Mouse (Mus musculus) kidney, postnatal 0 days (tissue): Measurements from ENCODE around the gene Timp3. TPM values are rescaled to one million over a fixed set of nuclear protein-coding genes. Genes with fewer than 3 reads are reported as not detected.
A peak's percentile ranks its signal among the peaks of the same experiment; 100 is the strongest.

Experiments
- ATAC-seq: fragments of 200-750 bp; cut with Nextera tagmentation; replicated peaks from 2 replicates; pipeline ENCODE4 v1.8.0; 2017; ENCODE audit warnings: low read depth, moderate number of reproducible peaks, moderate TSS enrichment, moderate library complexity; ENCODE audit not compliant: low FRiP score
- DNase-seq: peaks from one replicate; pipeline ENCODE4 v3.0.0-alpha.2; 2016; ENCODE audit warnings: low spot score
- H3K27ac ChIP-seq: fragments of 300-500 bp; sonication (generic); 2 replicates; pipeline ENCODE4 v1.5.1; 2014; ENCODE audit warnings: mild to moderate bottlenecking
- H3K27me3 ChIP-seq: fragments of 300-500 bp; sonication (generic); 2 replicates; pipeline ENCODE4 v1.6.1; 2014; ENCODE audit warnings: low read length, mixed read lengths; ENCODE audit not compliant: insufficient read depth
- H3K36me3 ChIP-seq: fragments of 300-500 bp; sonication (generic); 2 replicates; pipeline ENCODE4 v1.6.1; 2014; ENCODE audit warnings: low read length, mixed read lengths; ENCODE audit not compliant: insufficient read depth
- H3K4me1 ChIP-seq: fragments of 300-500 bp; sonication (generic); replicated peaks from 2 replicates; pipeline ENCODE4 v1.6.1; 2014; ENCODE audit warnings: antibody characterized with exemption, low read length, mixed read lengths; ENCODE audit not compliant: insufficient read depth
- H3K4me2 ChIP-seq: fragments of 300-500 bp; sonication (generic); 2 replicates; pipeline ENCODE4 v1.6.1; 2014; ENCODE audit warnings: mild to moderate bottlenecking, low read length, moderate library complexity, mixed read lengths
- H3K4me3 ChIP-seq: fragments of 300-500 bp; sonication (generic); replicated peaks from 2 replicates; pipeline ENCODE4 v1.5.1; 2014; ENCODE audit warnings: low read depth, low read length
- H3K9ac ChIP-seq: fragments of 300-500 bp; sonication (generic); 2 replicates; pipeline ENCODE4 v1.6.1; 2014; ENCODE audit warnings: low read depth, low read length
- H3K9me3 ChIP-seq: fragments of 300-500 bp; sonication (generic); replicated peaks from 2 replicates; pipeline ENCODE4 v1.6.1; 2016; ENCODE audit warnings: low read length, inconsistent platforms, mixed read lengths
- CTCF ChIP-seq: IDR thresholded peaks from 2 replicates; pipeline ENCODE4 v1.5.1; 2016; ENCODE audit warnings: antibody characterized with exemption, low read depth, mild to moderate bottlenecking, moderate library complexity
- WGBS: fragments of 180-500 bp; shearing (Covaris S2); extraction: QIAGEN DNeasy Blood & Tissue Kit; methylation state at CpG from one replicate; pipeline ENCODE4 v1.1.7; 2014; 5-methylcytosine and 5-hydroxymethylcytosine counted together
- polyA plus RNA-seq: library from polyadenylated mRNA; unstranded; fragments of >200 nt; fragmentation: Nextera tagmentation; extraction: Ambion mirVana; gene quantifications from 2 replicates; pipeline ENCODE4 v1.2.1, GENCODE M21; 2015

The Timp3 gene
- polyA plus RNA-seq, 1 experiment from 2014 or later, result 87.4 TPM

GRCm38 (mm10) chr10:86367346-86367745 lies 67.2 kb downstream of the Timp3 start:
- H3K36me3 ChIP-seq, result no peaks in the 10 kb centered on the region
- peaks cover 18% of the 10 kb centered on the region for H3K4me1 ChIP-seq
- no peak for ATAC-seq
- no peak overlapping the region for H3K9ac ChIP-seq
- no peak for DNase-seq
- no peak overlapping the region for H3K4me2 ChIP-seq
- H3K4me3 ChIP-seq, result no peak overlapping the region
- 88% methylated on average over 4 of the region's 4 CpGs for WGBS
- H3K9me3 ChIP-seq, result no peaks in the 10 kb centered on the region
- no peak overlapping the region for H3K27ac ChIP-seq
- no peaks in the 10 kb centered on the region for H3K27me3 ChIP-seq
- TF ChIP-seq CTCF, result no peak

DNA sequence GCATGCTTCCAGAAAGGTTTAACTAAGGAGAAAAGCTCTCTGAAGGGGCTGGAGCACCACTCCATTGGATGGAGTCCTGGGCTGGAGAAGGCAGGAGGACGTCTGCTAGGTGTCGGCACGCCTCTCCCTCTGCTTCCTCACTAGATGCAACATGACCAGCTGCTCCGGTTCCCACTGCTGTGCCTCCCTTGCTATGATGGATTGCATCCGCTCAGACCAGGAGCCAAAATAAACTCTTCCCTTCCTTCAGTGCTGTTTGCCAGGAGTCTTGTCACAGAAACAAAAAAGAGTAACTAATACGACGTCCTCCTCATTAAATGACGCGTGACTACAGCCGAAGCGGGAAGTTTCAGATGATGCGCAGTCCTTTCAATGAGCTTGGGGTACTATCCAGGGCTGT lies 68.6 kb downstream of the Timp3 start:
- H3K9me3 ChIP-seq, result no peaks in the 10 kb centered on the region
- WGBS, result 17% methylated on average over 12 of the region's 12 CpGs
- H3K4me1 ChIP-seq, result peaks cover 16% of the 10 kb centered on the region
- peak overlapping the region; percentile 16; the same call in 1 of the 2 replicates for H3K4me2 ChIP-seq
- no peak for TF ChIP-seq CTCF
- H3K9ac ChIP-seq, result no peak overlapping the region
- DNase-seq (peak; percentile 94), ATAC-seq (no peak)
- no peak overlapping the region for H3K27ac ChIP-seq
- no peak overlapping the region for H3K4me3 ChIP-seq
- H3K36me3 ChIP-seq, result no peaks in the 10 kb centered on the region
- no peaks in the 10 kb centered on the region for H3K27me3 ChIP-seq

GRCm38 (mm10) chr10:86369346-86369745 lies 69.2 kb downstream of the Timp3 start:
- no peak for TF ChIP-seq CTCF
- DNase-seq, result no peak
- ATAC-seq, result no peak
- no peaks in the 10 kb centered on the region for H3K36me3 ChIP-seq
- no peaks in the 10 kb centered on the region for H3K9me3 ChIP-seq
- no peak overlapping the region for H3K27ac ChIP-seq
- H3K4me1 ChIP-seq, result peaks cover 15% of the 10 kb centered on the region
- 68% methylated on average over 4 of the region's 4 CpGs for WGBS
- no peak overlapping the region for H3K4me3 ChIP-seq
- H3K9ac ChIP-seq, result no peak overlapping the region
- H3K27me3 ChIP-seq, result no peaks in the 10 kb centered on the region
- H3K4me2 ChIP-seq, result peak overlapping the region; percentile 16; the same call in 1 of the 2 replicates

- Histone ChIP-seq H3K36me3 (no peaks in the 10 kb centered on the region), H3K9me3 (no peaks in the 10 kb centered on the region), H3K4me1 (no peaks in the 10 kb centered on the region), H3K4me2 (no peak overlapping the region), H3K9ac (no peak overlapping the region), H3K27ac (no peak overlapping the region), H3K27me3 (no peaks in the 10 kb centered on the region), H3K4me3 (no peak overlapping the region)
- DNase-seq, result no peak
- no peak for ATAC-seq
- no peak for TF ChIP-seq CTCF
Observed at GRCm38 (mm10) chr10:86371561-86371960, 71.4 kb downstream of the Timp3 start.

DNA sequence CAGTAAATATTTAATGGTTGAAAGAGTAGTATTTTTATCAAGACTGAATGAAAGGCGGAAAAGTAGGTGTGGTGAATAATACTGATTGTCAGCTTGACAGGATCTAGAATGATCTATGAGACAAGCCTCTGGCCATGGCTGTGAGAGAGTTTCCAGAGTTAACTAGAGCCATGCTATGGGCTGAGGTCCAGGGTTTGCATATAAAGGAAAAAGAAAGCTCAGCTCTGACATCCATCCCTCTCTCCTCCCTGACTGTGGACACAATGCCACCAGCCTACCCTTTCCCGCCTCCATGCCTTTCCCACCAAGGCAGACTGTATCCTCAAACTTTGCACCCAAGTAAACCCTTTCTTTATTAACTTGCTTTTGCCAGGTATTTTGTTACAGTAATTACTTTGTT lies 73.9 kb downstream of the Timp3 start:
- 92% methylated on average over 2 of the region's 2 CpGs for WGBS
- Histone ChIP-seq H3K4me3 (no peak overlapping the region), H3K27ac (no peak overlapping the region), H3K27me3 (no peaks in the 10 kb centered on the region), H3K4me1 (no peaks in the 10 kb centered on the region), H3K9me3 (no peaks in the 10 kb centered on the region), H3K4me2 (no peak overlapping the region), H3K9ac (no peak overlapping the region), H3K36me3 (no peaks in the 10 kb centered on the region)
- DNase-seq (no peak), ATAC-seq (no peak)
- TF ChIP-seq CTCF, result no peak

DNA sequence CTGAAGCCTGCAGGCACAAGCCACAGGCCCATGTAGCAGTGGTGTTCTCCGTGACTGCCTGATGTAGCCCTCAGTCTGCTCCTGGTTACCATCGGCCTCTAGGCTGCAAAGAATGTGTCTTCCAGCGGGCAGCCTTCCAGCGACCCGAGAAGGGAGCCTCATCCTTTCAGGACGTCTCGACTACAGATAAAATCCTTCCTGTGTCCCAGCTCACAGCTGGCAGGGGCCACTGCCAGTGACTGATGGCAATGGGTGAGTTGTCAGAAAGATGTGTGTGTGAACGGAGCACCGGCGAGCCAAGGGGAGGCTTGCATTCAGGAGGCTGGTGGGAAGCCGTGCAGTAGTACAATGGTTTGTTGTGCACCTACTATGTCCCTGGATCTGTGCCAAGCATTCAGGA lies 75.7 kb downstream of the Timp3 start:
- Histone ChIP-seq H3K4me2 (no peak overlapping the region), H3K36me3 (no peaks in the 10 kb centered on the region), H3K27ac (no peak overlapping the region), H3K9me3 (no peaks in the 10 kb centered on the region), H3K27me3 (no peaks in the 10 kb centered on the region), H3K9ac (no peak overlapping the region), H3K4me1 (no peaks in the 10 kb centered on the region), H3K4me3 (no peak overlapping the region)
- 49% methylated on average over 11 of the region's 11 CpGs for WGBS
- ATAC-seq (no peak), DNase-seq (no peak)
- no peak for TF ChIP-seq CTCF
